Mouse (Mus musculus): ENCODE data around the gene Efcab12.
A peak's percentile ranks its signal among the peaks of the same experiment; 100 is the strongest.

The Efcab12 gene

GRCm38 (mm10) chr6:115846640-115847411, 8.6 kb upstream of the Efcab12 start:
- peak; percentile 51 for DNase-seq (ENCODE audit: low read depth, low spot score)

DNA sequence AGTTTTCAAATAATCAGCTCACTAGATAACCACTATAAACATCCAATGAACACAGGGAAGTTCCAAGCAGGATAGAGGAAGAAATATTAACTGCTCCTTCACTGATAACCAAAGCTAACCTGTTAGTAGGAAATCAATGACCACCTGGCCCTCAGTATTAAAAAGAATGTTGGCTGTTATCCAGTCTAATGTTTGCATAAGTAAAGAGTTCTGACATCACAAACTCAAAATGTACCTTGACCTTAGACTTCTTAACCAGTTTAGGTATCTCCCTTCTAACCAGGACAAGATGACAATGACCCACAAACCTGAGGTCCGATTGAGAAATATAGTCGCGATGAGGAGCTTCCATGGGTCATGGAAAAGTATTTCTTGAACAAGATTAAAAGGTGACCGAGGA, 6.8 kb upstream of the Efcab12 start:
- DNase-seq (ENCODE audit: low read depth, low spot score), result no peak

DNA sequence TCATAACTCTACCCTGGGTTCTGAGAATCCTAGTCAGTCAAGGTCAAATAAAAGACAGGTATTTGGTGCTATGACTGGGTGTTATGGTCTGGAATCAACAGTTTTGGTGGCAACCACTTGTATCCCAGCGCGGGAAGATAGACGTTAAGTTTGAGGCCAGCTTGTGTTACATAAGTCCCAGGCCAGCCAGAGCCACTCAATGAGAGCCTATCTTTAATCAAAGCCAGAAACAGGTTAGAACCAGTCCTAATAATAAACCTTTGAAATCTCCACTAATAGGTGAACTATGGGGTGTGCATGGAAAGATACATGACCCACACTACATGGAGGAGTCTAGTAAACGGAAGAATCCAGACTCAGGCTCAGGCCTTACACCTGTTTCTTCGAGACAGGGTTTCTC, 533 bp upstream of the Efcab12 start:
- DNase-seq (ENCODE audit: low read depth, low spot score), result no peak

DNA sequence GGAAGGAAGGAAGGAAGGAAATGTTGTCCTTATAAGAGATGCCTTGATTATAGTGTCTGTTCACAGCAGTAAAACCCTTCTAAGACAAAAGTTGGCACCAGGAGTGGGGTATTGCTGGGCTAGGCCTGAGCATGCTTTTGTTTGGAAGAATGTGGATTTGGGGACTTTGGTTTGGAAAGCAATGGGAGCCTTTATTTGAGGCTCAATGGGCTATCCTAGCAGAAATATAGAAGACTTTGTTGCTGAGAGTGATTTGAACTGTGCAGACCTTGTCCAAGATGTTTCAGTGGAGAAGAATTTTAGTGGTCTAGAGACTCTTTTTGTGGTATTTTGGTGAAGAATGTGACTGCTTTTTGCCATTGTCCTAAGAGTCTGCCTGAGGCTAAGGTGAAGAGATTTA, 4.4 kb downstream of the Efcab12 start:
- DNase-seq (ENCODE audit: low read depth, low spot score), result no peak

- DNase-seq (ENCODE audit: low read depth, low spot score), result no peak
Measured at GRCm38 (mm10) chr6:115832152-115832850, 5.9 kb downstream of the Efcab12 start.

- no peak for DNase-seq (ENCODE audit: low read depth, low spot score)
Measured at GRCm38 (mm10) chr6:115830779-115831601, 7.2 kb downstream of the Efcab12 start.

DNA sequence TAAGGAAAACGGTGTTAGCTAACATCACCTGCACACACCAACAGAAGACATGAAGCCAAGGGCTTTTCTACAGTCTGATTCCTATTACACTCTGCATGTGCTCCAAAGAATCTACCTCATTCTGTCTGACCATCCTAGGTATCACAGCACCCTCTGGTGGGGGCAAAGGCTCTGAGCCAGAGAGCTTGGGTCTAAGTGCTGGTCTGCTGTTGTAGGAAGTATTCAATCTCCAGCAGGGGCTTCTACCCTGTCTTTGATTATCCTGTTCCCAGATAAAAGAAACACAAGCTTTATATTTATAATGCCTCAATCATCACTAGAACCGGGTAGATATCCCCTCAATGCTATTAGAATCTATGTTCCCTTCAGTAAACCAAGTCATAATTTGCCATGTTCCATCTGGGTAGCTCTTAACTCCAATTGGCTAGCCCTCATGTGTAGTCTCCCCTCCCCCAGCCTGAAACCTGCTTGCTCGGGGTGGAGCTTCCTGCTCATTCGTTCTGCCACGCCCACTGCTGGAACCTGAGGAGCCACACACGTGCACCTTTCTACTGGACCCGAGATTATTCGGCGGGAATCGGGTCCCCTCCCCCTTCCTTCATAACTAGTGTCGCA, 14.3 kb downstream of the Efcab12 start:
- peak; percentile 71 for DNase-seq (ENCODE audit: low read depth, low spot score)

DNA sequence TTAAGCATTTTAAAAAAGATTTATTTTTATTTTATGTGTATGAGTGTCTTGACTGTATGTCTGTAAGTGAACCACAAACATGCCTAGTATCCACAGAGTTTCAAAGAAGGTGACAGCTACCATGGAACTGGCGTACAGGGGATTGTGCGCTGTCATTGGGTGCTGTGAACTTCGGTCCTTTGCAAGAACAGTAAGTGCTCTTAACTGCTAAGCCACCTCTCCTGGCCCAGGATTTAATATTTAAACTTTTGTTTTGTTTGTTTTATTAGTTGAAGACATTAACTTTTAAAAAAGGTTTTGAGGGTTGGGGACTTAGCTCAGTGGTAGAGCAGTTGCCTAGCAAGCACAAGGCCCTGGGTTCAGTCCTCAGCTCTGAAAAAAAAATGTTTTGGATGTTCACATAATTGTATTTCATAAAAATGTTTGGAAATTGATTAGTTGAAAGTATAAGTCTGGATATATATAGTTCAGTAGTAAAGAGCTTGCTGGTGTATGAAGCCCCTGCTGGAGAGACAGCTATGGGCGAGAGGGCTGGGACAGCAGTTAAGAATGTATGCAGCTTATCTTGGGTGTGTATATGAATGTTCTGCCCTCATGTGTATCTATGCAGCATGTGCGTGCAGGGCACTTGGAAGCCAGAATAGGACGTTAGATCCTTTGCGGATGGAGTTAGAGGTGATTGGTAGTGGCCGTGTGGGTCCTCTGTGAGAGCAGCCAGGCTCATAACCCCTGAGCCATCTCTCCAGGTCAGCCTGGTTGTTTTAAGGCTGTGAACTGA, 16.8 kb downstream of the Efcab12 start:
- no peak for DNase-seq (ENCODE audit: low read depth, low spot score)

GRCm38 (mm10) chr6:115818129-115818528, 20.1 kb downstream of the Efcab12 start:
- no peak for DNase-seq (ENCODE audit: low read depth, low spot score)

DNA sequence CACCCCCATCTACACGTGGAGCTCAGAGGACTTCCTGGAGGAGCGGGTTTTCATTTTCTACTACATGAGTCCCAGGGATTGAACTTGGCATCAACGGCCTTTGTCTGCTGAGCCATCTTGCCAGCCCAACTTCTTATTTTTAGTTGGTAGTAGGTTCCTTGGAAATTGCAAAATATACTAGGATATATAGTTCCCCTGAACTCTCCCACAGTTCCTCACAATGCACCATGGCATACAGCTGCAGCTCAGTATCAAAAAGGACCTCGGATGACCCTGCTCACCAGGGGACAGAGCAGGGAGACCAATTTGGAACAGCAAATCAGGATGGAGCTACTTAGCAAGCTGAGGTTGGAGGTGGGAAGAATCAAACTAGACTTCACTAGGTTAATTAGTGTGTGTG, 23.2 kb downstream of the Efcab12 start:
- DNase-seq (ENCODE audit: low read depth, low spot score), result no peak

- peak; percentile 59 for DNase-seq (ENCODE audit: low read depth, low spot score)
Measured at GRCm38 (mm10) chr6:115814104-115814503, 24.1 kb downstream of the Efcab12 start.

GRCm38 (mm10) chr6:115811606-115812005, 26.6 kb downstream of the Efcab12 start:
- DNase-seq (ENCODE audit: low read depth, low spot score), result no peak

DNA sequence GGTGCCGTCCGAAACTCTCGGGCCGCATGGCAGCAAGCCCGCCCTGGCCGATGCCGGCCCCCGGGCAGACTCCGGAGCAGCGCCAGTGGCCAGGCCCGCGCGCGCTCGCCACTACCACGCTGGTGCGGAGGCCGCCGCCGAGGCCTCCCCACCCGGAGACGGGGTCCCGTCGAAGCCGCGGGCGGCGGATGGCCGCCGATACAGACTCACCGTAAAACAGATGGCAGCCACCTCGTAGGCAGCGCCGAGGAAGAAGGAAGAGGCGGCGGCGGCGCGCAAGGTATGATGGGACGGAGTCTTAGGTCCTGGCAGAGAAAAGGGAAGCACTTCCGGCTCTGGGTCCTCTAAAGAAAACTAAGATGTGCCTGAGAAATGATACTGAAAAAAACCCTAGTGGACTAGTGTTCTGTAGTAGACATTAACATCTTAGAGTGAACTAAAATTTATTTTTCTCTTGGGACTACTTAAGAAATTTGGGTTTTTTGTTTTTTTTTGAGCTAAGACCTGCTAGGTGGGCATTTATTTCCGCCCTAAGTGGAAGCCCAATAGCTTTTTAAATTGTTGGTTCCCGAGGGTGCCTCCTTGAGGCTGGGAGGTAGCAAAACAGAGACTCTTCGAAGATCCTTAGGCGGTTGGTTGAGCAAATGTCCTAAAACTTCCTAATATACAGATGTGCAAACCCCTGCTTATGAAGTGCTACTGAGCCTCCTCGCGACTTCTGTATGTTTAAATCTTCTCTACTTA, 29.6 kb downstream of the Efcab12 start, which contains the start of gene Rpl32:
Gene Rpl32, minus strand, starts transcription at position 260 of the 744 bp plus-strand sequence.
- DNase-seq (ENCODE audit: low read depth, low spot score), result peak; percentile 87

DNA sequence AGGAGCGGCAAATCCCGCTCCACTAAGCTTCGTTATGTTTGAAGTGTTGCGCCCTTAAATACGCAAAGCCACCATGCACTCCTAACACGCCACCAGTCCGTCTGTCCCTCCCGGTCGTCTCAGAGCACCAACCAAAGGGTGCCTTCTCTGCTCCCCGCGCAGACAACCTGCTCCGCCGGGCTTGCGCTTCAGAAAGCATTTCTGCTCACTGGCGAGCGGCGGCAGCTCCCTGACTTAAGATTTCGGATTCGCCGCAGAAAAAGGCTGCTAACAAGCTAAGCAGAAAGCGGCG, 30.1 kb downstream of the Efcab12 start:
- DNase-seq (ENCODE audit: low read depth, low spot score), result no peak

DNA sequence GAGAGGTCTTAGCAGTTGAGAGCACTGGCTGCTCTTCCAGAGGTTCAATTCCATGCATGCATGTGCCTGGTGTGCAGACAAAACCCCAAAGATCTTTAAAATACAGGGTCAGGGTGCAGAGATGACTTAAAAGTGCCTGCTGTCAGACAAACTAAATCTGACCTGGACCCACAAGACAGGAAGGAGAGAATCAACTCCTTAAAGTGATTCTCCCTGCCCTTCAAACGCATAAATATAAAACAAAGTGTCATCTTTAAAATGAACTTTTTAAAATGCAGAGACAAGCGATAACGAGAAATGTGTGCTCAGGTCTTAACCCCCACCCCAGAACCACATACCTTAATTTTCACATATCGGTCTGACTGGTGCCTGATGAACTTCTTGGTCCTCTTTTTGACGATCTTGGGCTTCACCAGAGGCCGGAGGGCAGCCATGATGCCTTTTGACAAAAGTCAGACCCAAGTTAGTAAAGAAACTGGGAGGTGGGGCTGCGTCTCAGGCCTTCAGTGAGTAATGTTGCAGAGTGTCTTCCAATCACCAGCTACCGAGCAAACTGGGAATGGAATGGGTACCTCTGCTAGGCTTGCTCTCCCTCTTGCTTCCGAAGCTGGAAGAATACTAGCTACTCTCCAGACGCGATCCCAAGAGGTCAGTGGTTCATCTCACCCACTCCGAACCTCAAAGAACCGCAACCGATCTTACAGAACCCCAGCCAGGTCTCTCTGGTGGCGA, 30.6 kb downstream of the Efcab12 start:
- DNase-seq (ENCODE audit: low read depth, low spot score), result no peak

DNA sequence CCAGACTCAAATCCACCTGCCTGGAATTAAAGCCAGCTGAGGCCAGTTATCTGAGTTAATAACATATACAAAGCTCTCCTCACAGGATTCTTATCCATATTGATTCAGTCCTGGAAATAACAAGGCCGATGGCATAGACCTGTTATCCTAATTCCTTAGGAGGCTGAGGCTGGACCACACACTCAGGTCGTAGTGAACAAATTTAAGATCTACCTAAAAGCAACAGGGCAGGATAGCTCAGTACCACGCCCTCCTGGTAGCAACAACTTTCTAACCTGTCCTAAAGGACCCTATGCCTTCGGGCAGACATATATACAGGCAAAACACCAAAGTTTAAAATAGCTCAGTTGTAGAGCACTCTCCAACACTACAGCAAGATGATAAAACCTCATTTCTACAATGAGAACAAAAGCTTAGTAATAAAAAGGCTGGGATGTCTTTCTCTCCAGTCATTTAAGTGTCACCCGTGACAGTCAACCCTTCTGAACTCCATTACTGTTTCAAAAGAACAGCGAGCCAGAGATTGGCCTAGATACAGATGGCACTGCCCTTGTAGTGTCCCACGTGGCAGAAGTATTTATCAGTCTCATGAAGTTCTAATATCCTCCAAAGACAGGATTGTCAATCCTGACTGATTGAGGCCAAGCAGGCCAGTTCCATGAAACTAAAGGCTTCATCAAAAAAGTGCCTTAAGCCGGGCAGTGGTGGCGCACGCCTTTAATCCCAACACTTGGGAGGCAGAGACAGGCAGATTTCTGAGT, 33.6 kb downstream of the Efcab12 start:
- no peak for DNase-seq (ENCODE audit: low read depth, low spot score)

- DNase-seq (ENCODE audit: low read depth, low spot score), result peak; percentile 79
Measured at GRCm38 (mm10) chr6:115803541-115804382, 34.5 kb downstream of the Efcab12 start.

- DNase-seq (ENCODE audit: low read depth, low spot score), result no peak
Measured at GRCm38 (mm10) chr6:115801811-115802210, 36.4 kb downstream of the Efcab12 start.
